Mouse (Mus musculus): Measurements from ENCODE around the gene Tbce.

Tbce gene

GRCm38 (mm10) chr13:13966172-13966571 is 73.3 kb downstream of the Tbce start:
- DNase-seq (ENCODE audit: low read depth), result no peak

GRCm38 (mm10) chr13:13965388-13965964 is 74.0 kb downstream of the Tbce start:
- DNase-seq (ENCODE audit: low read depth), result no peak

DNA sequence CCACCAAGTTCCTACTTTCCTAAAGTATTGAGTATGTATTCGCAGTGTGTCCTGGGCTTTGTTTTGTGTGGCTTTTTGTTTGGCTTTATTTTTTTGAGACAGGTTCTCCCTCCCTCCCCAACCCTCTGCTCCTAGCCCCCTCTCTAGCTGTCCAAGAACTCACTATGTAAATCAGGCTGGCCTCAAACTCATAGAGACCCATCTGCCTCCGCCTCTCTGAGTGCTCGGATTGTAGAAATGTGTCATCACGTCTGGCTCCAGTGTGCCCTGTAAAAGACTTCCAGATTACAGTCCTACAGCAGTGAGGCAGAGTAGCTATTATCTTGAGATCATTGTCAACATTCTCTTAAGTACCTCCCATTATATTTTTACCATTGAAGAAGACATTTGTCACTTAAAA is 78.4 kb downstream of the Tbce start:
- no peak for DNase-seq (ENCODE audit: low read depth)

GRCm38 (mm10) chr13:13960211-13960610 is 79.2 kb downstream of the Tbce start:
- no peak for DNase-seq (ENCODE audit: low read depth)

DNA sequence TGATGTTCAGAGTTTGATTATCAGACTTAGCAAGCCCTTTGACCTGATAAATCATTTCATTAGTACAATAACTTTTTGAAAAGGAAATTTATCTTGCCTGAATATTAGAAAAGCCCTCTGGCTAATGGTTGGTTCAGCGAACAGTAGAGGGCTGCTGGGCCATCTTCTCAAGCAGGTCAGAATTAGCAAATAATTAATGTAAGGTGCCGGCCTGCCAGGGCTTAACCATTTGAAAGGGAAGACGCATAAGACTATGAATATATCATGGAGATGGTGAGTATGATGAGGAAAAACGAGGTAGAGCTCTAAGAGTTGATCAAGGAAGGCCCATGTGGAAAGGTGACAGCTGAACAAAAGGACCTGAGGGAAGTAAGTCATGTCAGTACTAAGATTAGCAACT is 82.8 kb downstream of the Tbce start:
- no peak for DNase-seq (ENCODE audit: low read depth)

DNA sequence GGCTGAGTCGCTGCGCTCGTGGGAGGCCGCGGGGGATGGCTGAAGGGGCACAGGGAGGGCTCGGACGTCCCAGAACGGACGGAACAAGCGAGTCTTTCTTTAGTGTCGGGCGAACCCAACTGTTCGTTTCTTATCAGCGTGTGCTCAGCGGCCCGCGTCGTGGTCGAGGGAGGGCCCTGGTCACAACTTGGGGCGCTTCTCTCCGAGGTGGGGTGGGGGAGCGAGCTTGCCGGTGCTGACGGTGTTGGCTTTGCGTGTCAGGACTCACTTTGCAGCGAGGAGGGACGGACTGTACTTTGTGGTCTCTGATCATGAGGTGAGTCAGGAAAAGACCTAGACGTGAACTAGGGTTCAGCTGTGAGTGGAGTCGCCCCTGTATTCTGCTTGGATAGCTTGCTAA is 84.5 kb downstream of the Tbce start:
- peak; percentile 35 for DNase-seq (ENCODE audit: low read depth)

- DNase-seq (ENCODE audit: low read depth), result peak; percentile 93
These were observed 85.3 kb downstream of the Tbce start, which contains the start of gene B3galnt2 for GRCm38 (mm10) chr13:13953874-13954832. TSS of gene B3galnt2 (plus strand) at chr13:13954469.
